Mouse (Mus musculus) liver, embryonic 13.5 days (tissue): ENCODE measurements around the gene Gm6356. TPM values are rescaled to one million over a fixed set of nuclear protein-coding genes. Genes with fewer than 3 reads are reported as not detected.
"Not testable (repeated sequence)": the region's sequence is repeated elsewhere in the genome, so short reads cannot be mapped to it uniquely, and the experiment has no call there.

Experiments used
- ATAC-seq: fragments of 200-750 bp; cut with Nextera tagmentation; 2 replicates; pipeline ENCODE4 v1.8.0; 2017; ENCODE audit warnings: low read depth, mild to moderate bottlenecking, moderate number of reproducible peaks, moderate library complexity
- DNase-seq: peaks from one replicate; pipeline ENCODE4 v3.0.0; 2022
- H3K27ac ChIP-seq: fragments of 300-500 bp; sonication (generic); 2 replicates; pipeline ENCODE4 v1.5.1; 2015; ENCODE audit warnings: moderate library complexity, mild to moderate bottlenecking, inconsistent platforms
- H3K27me3 ChIP-seq: fragments of 300-500 bp; sonication (generic); 2 replicates; pipeline ENCODE4 v1.6.1; 2015; ENCODE audit warnings: mild to moderate bottlenecking, inconsistent platforms
- H3K36me3 ChIP-seq: fragments of 300-500 bp; sonication (generic); 2 replicates; pipeline ENCODE4 v1.6.1; 2015; ENCODE audit warnings: mild to moderate bottlenecking, inconsistent platforms
- H3K4me1 ChIP-seq: fragments of 300-500 bp; sonication (generic); replicated peaks from 2 replicates; pipeline ENCODE4 v1.6.1; 2015; ENCODE audit warnings: inconsistent platforms
- H3K4me2 ChIP-seq: fragments of 300-500 bp; sonication (generic); 2 replicates; pipeline ENCODE4 v1.6.1; 2015; ENCODE audit warnings: inconsistent platforms, mild to moderate bottlenecking, moderate library complexity
- H3K4me3 ChIP-seq: fragments of 300-500 bp; sonication (generic); replicated peaks from 2 replicates; pipeline ENCODE4 v1.5.1; 2015; ENCODE audit warnings: mild to moderate bottlenecking, inconsistent platforms
- H3K9ac ChIP-seq: fragments of 300-500 bp; sonication (generic); 2 replicates; pipeline ENCODE4 v1.6.1; 2015; ENCODE audit warnings: mild to moderate bottlenecking, inconsistent platforms
- H3K9me3 ChIP-seq: fragments of 300-500 bp; sonication (generic); replicated peaks from 2 replicates; pipeline ENCODE4 v1.6.1; 2016; ENCODE audit warnings: inconsistent platforms
- WGBS: fragments of 180-500 bp; shearing (Covaris S2); methylation state at CpG from one replicate; pipeline ENCODE4 v1.1.7; 2015; ENCODE audit not compliant: insufficient replicate concordance; 5-methylcytosine and 5-hydroxymethylcytosine counted together
- polyA plus RNA-seq: library from polyadenylated mRNA; unstranded; fragments of >200 nt; fragmentation: Nextera tagmentation; extraction: Ambion mirVana; gene quantifications from 2 replicates; pipeline ENCODE4 v1.2.1, GENCODE M21; 2015

The Gm6356 gene
- polyA plus RNA-seq: not detected in 2 replicates

DNA sequence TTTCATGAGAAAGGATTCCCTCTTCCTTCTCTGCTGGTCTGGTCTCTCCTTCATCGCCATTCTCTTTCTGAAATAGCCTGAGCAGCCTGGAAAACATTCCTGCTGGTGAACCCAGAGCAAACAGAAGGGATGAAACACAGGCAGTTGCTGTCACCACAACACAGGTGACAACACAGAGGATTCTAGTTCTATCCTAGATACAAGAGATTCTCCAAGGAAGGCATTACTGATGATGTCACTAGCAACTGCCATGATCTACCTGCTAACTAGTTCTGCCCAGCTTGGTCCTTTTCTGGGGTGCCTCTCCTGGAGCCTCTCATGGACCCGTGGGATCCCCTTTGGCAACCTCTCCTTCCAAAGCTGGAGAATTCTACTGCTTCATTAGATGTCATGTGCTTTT is at the start of gene Gm6356:
Gene Gm6356, minus strand, starts transcription at position 101 of the 400 bp plus-strand sequence.
- not testable (repeated sequence) for H3K4me3 ChIP-seq, H3K9me3 ChIP-seq, H3K36me3 ChIP-seq, H3K27ac ChIP-seq, H3K4me2 ChIP-seq, H3K9ac ChIP-seq, H3K27me3 ChIP-seq, DNase-seq, ATAC-seq, H3K4me1 ChIP-seq
- WGBS: 23% methylated on average over 1 of the region's 2 CpGs

Other genes with a start within 250 kb of the Gm6356 start
- gene Gm3636, start 231.5 kb downstream of the Gm6356 start, polyA plus RNA-seq: 0.13 and 0.24 TPM in 2 replicates
- gene Gm8362, start 199.4 kb downstream of the Gm6356 start, polyA plus RNA-seq: not detected in 2 replicates
- not detected in 2 replicates for gene Gm3642, start 133.5 kb downstream of the Gm6356 start, polyA plus RNA-seq
- gene Gm3667, start 83.9 kb downstream of the Gm6356 start, polyA plus RNA-seq: 0.08 TPM in 1 of 2 replicates, not detected in the other
- 0.07 TPM in 1 of 2 replicates, not detected in the other for gene Gm10406, start 53.6 kb upstream of the Gm6356 start, polyA plus RNA-seq
- gene Gm3685, start 71.2 kb upstream of the Gm6356 start, polyA plus RNA-seq: not detected in 2 replicates
- gene Gm3696, start 126.8 kb upstream of the Gm6356 start, polyA plus RNA-seq: 0.10 and 0.12 TPM in 2 replicates
- gene Gm6676, start 151.6 kb upstream of the Gm6356 start, polyA plus RNA-seq: not detected in 2 replicates
- gene Gm3512, start 200.7 kb upstream of the Gm6356 start, polyA plus RNA-seq: 0.12 and 0.35 TPM in 2 replicates
- gene Gm16434, start 220.7 kb upstream of the Gm6356 start, polyA plus RNA-seq: not detected in 2 replicates